Mouse (Mus musculus) NIH3T3 (cell line): ENCODE measurements around the gene N4bp2.
A peak's percentile ranks its signal among the peaks of the same experiment; 100 is the strongest.
"Not testable (repeated sequence)": the region's sequence is repeated elsewhere in the genome, so short reads cannot be mapped to it uniquely, and the experiment has no call there.

Source experiments
- DNase-seq: peaks from one replicate; pipeline ENCODE4 v3.0.0-alpha.2; 2012; ENCODE audit warnings: low read depth

The N4bp2 gene

DNA sequence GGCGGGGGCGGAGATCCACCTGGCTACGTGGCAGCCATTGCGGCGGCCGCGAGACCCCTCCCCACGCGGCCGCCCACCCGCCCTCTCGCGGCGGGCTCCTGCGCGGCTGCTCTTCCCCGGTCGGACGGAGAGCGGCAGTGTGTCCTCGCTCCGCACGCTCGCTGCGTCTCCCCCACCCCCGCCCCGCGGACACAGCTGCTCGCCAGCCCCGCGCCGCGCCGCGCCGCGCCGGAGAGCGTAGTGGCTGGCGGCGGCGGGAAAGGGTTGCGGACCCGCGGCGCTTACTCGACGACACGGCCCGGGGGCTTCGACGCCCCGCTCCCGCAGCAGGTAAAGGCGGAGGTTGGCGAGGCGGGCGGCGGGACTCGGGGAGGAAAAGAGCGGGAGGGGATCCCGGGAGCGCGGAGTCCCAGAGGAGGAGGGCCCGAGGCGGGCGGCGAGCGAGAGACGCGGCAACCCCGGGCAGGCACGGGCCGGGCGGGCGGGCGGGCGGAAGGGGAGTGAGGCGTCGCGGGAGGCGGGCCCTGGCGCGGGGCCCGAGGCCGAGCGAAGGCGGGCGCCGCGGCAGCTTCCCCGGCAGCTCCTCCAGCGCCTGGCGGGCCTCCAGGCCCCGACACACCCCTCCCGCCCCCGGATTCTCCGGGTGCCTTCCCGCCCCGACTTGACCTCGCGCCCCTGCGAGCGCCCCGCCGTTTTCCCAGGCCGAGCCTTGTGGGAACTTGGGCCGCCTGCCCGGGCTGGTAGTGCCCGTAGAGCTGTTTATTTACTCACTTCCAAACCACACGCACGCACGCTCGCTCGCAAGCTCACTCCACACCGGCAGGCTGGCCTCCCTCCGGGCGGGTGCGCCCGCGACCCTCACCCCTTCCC, 830 bp downstream of the N4bp2 start:
- DNase-seq: peak; percentile 90

DNA sequence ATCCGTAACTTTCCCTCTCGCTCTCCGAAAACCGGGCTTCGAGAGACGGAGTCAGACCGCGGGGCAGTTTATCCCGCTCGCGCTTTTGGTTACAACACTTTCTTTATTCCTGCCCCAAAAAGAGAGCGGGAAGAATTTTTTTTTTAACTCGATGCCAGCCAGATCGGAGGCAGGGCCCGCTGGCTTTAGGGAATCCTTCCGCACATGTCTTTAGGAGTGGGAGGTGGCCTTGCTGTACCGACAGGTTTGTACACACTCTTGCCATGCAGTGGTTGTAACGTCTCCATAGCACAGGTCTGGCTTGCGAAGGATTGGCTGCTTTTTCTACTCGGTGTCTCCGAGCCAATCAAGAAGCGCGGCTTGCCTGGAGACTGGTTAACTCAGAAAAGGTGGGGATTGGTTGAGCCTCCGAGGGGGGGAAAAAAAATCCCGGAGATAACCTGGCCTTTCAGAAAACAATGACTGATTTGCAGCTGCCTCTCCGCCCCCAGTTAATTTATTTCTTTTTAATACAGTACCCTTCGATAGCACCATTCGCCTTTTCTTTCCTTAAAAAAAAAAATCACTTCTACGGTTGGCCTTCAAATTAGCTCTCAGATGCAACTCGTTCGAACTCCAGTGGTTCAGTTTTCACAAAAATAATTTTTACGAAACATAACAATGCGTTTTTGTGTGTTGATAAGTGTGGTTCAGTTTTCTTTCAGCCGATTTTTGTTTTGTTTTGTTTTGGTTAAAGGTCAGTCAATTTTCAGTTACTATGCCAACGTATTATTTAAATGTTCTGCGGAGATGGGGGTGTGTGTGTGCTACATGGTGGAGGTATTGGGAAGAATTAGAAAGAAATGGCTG, 1.7 kb downstream of the N4bp2 start:
- peak; percentile 91 for DNase-seq

DNA sequence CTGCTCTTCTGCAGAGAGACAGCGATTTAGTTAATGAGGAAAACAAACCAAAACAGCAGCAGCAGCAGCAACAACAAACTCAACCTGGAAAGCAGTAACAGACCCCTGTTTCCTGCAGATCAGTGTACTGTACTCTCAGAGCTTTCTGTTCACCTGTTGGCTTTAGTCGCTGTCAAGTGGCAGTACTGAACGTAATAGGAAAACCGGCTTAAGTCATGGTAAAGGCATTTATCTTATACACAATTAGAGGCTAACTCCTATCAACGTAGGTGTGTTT, 2.3 kb downstream of the N4bp2 start:
- no peak for DNase-seq

GRCm38 (mm10) chr5:65768007-65768406, 4.7 kb downstream of the N4bp2 start:
- DNase-seq: no peak

- no peak for DNase-seq
Measured at GRCm38 (mm10) chr5:65770065-65770464, 6.7 kb downstream of the N4bp2 start.

- no peak for DNase-seq
Measured at GRCm38 (mm10) chr5:65770493-65770892, 7.2 kb downstream of the N4bp2 start.

DNA sequence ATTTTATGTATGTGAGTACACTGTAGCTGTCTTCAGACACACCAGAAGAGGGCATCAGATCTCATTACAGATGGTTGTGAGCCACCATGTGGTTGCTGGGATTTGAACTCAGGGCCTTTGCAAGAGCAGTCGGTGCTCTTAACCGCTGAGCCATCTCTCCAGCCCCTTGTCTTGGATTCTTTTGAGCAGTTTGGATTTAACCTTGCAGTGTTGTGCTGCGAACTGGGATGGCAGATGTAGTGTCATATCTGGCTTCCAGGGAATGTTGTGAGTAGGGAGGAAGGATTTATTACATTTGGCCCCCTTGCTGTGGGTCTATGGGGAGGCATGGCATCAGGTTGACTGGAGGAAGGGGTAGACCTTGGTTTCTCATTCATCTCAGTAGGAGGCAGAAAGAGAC, 10.6 kb downstream of the N4bp2 start:
- DNase-seq: not testable (repeated sequence)

- DNase-seq: no peak
Measured at GRCm38 (mm10) chr5:65776166-65776565, 12.8 kb downstream of the N4bp2 start.

DNA sequence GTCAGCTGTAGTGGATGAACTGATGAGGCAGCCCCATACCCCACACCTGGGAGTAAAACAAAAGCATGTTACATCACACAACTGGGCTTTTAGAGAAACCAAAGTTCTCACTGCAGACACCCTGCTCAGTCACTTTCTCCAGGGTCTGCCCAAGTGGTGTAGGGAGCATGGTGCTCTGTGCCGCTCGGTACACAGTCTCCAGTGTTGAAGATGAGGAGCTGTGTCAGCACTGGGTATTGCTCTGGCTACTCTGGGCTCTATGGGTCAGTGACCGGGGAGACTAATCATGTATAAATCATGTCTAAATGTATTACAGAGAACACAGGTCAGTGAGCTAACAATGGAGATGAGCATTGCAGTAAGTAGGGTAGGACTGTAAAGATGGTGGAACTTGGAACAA, 13.6 kb downstream of the N4bp2 start:
- no peak for DNase-seq

GRCm38 (mm10) chr5:65778986-65779385, 15.7 kb downstream of the N4bp2 start:
- not testable (repeated sequence) for DNase-seq

DNA sequence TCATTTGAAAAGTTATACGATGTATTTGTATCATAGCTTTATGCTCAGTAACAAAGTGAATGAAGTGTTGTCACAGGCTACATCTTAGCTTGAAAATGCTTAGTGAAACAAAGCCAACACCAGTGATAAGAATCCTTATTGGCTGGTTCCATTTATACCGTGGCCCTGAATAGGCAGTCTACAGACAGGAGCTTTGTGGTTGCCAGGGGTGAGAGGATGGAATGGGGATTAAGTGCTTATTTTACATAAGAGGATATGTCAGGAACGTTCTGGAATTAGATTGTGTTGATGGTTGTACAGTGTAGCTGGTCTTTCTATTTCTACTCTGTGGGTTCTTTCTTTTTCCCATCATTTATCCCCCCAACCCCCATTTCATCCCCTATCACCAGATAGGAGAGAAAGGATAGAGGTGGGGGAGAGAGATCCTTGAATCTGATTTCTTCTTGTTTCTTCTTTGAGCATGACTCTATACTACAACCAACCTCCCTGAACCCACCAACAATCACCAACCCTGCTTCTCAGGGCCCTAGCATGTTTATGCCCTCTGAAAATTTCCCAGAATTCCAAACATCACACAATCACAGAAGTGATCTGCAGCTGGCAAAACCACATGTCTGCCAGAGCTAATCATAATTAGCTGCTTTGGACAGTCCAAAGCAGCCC, 16.2 kb downstream of the N4bp2 start:
- no peak for DNase-seq

GRCm38 (mm10) chr5:65781147-65781715, 17.9 kb downstream of the N4bp2 start:
- DNase-seq: no peak

DNA sequence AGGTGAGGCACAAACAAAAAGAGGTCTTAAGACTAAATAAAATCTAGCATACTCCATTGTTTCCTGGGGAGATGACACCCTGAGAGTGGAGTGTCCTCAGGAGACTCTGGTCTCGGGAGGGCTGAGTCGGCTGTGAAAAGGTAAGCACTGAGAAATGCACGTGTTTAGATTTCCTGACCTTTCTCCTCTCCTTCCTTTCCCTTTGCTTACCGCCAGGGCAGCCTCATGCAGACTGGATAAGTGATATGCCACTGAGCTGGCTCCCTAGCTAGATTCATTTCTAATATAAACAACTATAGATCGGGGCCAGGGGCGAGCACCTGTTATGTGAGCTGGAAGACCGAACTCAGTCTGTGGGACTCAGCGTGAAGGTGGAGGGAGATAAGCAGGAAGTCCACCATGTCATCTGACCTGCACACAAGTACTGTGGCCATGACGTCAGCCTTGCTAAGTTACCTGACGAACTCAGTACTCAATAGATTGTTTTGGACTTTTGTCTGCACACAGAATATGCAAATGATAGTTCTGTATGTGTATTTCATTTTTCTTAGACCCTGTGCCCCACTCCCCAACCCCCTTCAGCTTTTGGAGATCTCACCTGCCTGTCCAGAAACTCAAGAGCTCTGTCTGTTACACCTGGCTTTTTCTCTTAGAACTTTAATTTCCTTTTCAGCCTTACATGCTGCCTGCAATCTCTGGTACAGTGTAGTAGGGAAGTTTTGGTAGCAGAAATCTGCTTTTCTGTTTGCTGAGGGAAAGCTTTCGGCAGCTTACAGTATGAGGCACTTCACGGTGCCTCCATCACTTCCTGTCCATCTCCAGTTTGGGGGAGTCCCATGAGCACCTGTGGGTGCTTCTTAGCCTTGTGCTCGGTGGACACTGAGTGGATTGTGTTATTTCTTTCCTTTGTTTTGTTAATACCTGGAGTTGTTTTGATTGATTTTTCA, 18.7 kb downstream of the N4bp2 start:
- no peak for DNase-seq

DNA sequence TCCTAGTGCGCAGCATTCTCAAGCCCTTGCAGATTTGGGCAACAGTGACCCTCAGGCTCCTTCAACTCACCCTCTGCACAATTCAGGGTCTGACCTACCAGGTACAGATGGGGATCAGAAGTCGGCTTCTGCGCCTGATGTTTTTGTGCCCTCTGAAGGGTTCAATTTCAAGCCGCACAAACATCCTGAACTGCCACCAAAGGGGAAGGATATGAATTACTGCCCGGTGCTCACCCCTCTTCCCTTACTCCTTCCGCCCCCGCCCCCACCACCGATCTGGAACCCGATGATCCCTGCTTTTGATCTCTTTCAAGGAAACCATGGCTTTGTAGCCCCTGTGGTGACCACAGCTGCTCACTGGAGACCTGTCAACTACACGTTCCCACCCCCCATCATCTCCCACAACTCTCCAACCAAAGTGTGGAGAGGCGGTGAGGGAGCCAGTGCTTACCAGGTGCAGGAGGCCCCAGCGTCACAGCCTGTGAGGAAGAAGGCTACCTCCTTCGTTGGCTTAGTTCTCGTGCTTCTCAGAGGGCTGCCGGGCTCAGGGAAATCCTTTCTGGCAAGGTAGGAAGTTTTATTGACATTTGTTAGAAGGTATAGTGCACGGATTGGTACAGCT, 27.4 kb downstream of the N4bp2 start:
- DNase-seq: no peak

- DNase-seq: peak; percentile 19
Measured at GRCm38 (mm10) chr5:65794202-65794601, 30.9 kb downstream of the N4bp2 start.

- DNase-seq: no peak
Measured at GRCm38 (mm10) chr5:65794702-65795101, 31.4 kb downstream of the N4bp2 start.

DNA sequence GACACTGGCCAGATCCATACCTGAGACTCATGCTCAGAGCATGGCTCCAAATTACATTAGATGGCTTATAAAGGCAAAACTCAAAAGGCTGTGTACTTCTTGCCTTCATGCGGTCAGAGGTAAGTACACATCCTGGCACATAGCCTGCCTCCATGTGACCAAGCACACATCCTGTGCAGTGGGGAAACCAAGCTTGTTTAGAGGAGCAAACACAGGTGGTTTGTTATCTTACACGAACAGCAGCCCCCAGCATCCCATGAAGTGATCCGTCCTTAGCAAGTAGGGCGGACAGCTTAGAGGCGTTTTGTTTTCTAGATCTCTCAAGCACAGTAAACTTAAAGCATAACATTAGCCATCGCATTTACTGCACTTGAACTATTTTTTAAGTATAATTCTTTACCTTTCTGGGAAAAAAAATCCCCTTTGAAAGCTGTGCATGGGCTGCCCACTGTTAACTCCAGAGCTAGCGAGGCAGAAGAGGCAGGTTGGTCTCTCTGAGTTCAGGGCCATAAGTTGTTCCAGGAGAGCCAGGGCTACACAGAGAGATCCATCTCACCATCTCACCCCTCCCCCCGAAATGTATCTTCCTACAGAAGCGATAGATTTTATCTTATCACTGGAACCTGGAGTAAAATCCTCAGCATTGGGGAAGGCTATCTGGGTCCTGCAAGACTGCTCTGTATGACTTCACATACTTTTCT, 32.1 kb downstream of the N4bp2 start:
- no peak for DNase-seq

DNA sequence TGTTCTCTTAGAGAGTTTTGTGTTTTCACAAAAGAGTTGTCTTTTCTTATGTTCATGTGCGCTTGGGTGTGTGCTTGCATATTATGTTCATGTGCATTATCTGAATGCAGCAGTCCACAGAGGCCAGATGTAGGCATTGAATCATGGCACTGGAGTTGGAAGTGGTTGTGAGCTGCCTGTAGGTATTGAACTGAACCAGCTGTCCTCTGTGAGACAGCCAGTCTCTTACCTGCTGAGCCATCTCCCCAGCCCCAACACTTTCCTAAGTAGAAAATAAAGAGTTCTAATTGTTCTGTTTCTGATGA, 32.6 kb downstream of the N4bp2 start:
- DNase-seq: no peak

DNA sequence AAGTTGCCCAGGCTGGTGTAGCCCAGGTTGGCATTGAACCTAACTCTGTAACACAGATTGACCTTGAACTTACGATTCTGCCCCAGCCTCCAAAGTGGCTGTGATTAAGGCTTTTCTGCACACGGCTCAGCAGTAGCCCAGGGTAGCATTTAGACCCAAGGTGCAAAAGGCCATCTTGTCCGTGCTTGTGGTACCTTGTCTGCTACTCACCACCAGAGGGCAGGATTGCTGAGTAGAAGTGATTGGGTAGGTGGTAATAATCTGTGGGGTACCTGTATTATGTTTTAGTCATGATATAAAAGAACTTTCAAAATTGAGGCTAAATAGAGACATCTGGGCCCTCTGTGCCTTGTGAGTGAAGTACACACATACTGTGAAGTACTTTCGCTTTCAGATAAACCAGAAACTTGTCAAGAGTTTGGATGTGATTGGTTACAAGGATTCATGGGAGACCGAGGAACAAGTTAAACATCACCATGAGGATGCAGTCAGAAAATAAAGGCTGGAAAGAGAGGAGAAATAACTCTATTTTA, 60.3 kb downstream of the N4bp2 start:
- peak; percentile 50 for DNase-seq

GRCm38 (mm10) chr5:65826476-65826875, 63.2 kb downstream of the N4bp2 start:
- DNase-seq: no peak
